Comparison of ENCODE assay signal across 17 mouse cellular contexts in the genomic region with DNA sequence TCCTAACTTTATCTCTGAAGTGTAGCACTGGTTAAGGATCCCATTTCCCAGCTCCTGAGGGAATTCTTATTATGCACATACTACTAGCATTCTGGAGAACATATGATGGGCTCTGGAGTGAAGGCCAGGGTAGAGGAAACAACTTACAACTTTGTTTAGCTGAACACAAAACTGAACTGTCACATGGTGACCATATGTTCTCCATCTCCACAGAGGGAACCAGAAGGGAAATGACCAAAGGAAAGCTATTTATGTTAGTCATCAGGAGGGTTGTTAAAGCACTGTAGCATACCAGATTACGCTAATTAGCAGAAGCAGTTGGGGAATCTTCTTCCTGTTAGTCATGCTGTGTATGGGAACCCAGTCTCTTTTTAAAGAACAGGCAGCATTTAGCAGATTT.
DNase-seq lines count a peak whose midpoint lies in the region; ATAC-seq and TF ChIP-seq lines count a peak whose summit lies in the region.
"Had no signal": no experiment of that assay in that cellular context is flagged by ENCODE, and none has a peak within 500 bp of the region (broad histone marks: within the 10 kb centered on the region; RNA-seq: fewer than 3 reads in every experiment).

No protein-coding gene starts in this region.

- no peaks in the 10 kb centered on the region for H3K4me1 ChIP-seq in intestine, embryonic 15.5 days (replicated peaks)
- no peaks in the 10 kb centered on the region for H3K4me1 ChIP-seq in intestine, postnatal 0 days (replicated peaks; ENCODE audit: control insufficient read depth, insufficient read depth, low read length)
- H3K4me1 ChIP-seq in limb, embryonic 12.5 days (replicated peaks), result peaks cover 7% of the 10 kb centered on the region; the same call in 1 of the 2 replicates
- H3K4me1 ChIP-seq: heart, embryonic 15.5 days; hindbrain, embryonic 15.5 days; midbrain, embryonic 13.5 days; neural tube, embryonic 15.5 days had no signal

- H3K9me3 ChIP-seq in intestine, embryonic 15.5 days, result no peaks in the 10 kb centered on the region
- no peaks in the 10 kb centered on the region for H3K9me3 ChIP-seq in intestine, postnatal 0 days (ENCODE audit: control insufficient read depth)
- H3K9me3 ChIP-seq in limb, embryonic 12.5 days, result no peaks in the 10 kb centered on the region
- H3K9me3 ChIP-seq: heart, embryonic 15.5 days; hindbrain, embryonic 15.5 days; midbrain, embryonic 13.5 days; neural tube, embryonic 15.5 days had no signal

- H3ac ChIP-seq in C2C12 (ENCODE audit: control insufficient read depth, insufficient read length, low read depth), result no peak overlapping the region

- no peaks in the 10 kb centered on the region for H3K27me3 ChIP-seq in intestine, embryonic 15.5 days (replicated peaks)
- H3K27me3 ChIP-seq in intestine, postnatal 0 days (replicated peaks; ENCODE audit: control insufficient read depth, insufficient read depth, low read length), result no peaks in the 10 kb centered on the region
- H3K27me3 ChIP-seq in C2C12 (ENCODE audit: control insufficient read depth, insufficient read depth, insufficient read length), result no peaks in the 10 kb centered on the region
- no peaks in the 10 kb centered on the region for H3K27me3 ChIP-seq in limb, embryonic 12.5 days
- H3K27me3 ChIP-seq: CH12.LX; heart, embryonic 15.5 days; hindbrain, embryonic 15.5 days; midbrain, embryonic 13.5 days; neural tube, embryonic 15.5 days had no signal

- WGBS in intestine, embryonic 15.5 days, result 55% methylated on average over 1 of the region's 1 CpGs
- 45% methylated on average over 1 of the region's 1 CpGs for whole genome bisulfite sequencing in intestine, postnatal 0 days
- 23% methylated on average over 1 of the region's 1 CpGs for WGBS in limb, embryonic 12.5 days

- peak; percentile 47 for ATAC-seq in intestine, embryonic 15.5 days
- ATAC-seq in intestine, postnatal 0 days, result no peak
- 0 out of 2 replicates have a peak, but pooled peaks have one; percentile 37 for ATAC-seq in limb, embryonic 12.5 days (ENCODE audit: insufficient number of reproducible peaks, insufficient read depth, low FRiP score, low TSS enrichment, low read depth)
- ATAC-seq: midbrain, embryonic 13.5 days had no signal

- peak; percentile 52 for DNase-seq in embryo, embryonic 10 days (ENCODE audit: low spot score)
- DNase-seq in cerebellum, postnatal 36 days, result no peak
- no peak for DNase-seq in heart, adult 11 months
- DNase-seq: adrenal gland, adult 8-10 months; cerebellum, postnatal 14 days; gastrocnemius, postnatal 14 days; kidney, postnatal 14 days; lung, postnatal 10 days had no signal

- H3K79me2 ChIP-seq in C2C12 (ENCODE audit: control insufficient read depth, insufficient read depth), result peaks cover 17% of the 10 kb centered on the region

- no peak overlapping the region for H3K4me2 ChIP-seq in intestine, embryonic 15.5 days (replicated peaks)
- no peak overlapping the region for H3K4me2 ChIP-seq in intestine, postnatal 0 days (replicated peaks; ENCODE audit: low read depth)
- no peak overlapping the region for H3K4me2 ChIP-seq in limb, embryonic 12.5 days
- H3K4me2 ChIP-seq: heart, embryonic 15.5 days; hindbrain, embryonic 15.5 days; midbrain, embryonic 13.5 days; neural tube, embryonic 15.5 days had no signal

- H3K79me3 ChIP-seq in C2C12 (ENCODE audit: low read depth), result peaks cover 12% of the 10 kb centered on the region

- H3K27ac ChIP-seq in intestine, embryonic 15.5 days, result no peak overlapping the region
- H3K27ac ChIP-seq in intestine, postnatal 0 days (ENCODE audit: low read depth, low read length), result no peak overlapping the region
- H3K27ac ChIP-seq in limb, embryonic 12.5 days, result no peak overlapping the region
- H3K27ac ChIP-seq: heart, embryonic 15.5 days; hindbrain, embryonic 15.5 days; midbrain, embryonic 13.5 days; neural tube, embryonic 15.5 days had no signal

- H3K36me3 ChIP-seq in intestine, embryonic 15.5 days, result no peaks in the 10 kb centered on the region
- no peaks in the 10 kb centered on the region for H3K36me3 ChIP-seq in intestine, postnatal 0 days (ENCODE audit: control insufficient read depth, insufficient read depth)
- no peaks in the 10 kb centered on the region for H3K36me3 ChIP-seq in C2C12 (ENCODE audit: control insufficient read depth, insufficient read depth)
- no peaks in the 10 kb centered on the region for H3K36me3 ChIP-seq in limb, embryonic 12.5 days
- H3K36me3 ChIP-seq: heart, embryonic 15.5 days; hindbrain, embryonic 15.5 days; midbrain, embryonic 13.5 days; neural tube, embryonic 15.5 days had no signal

- H3K4me3 ChIP-seq in intestine, embryonic 15.5 days (replicated peaks), result no peak overlapping the region
- no peak overlapping the region for H3K4me3 ChIP-seq in intestine, postnatal 0 days (ENCODE audit: low read depth, low read length)
- H3K4me3 ChIP-seq in C2C12 (ENCODE audit: insufficient read depth, poor library complexity, severe bottlenecking), result no peak overlapping the region
- H3K4me3 ChIP-seq in limb, embryonic 12.5 days (replicated peaks), result no peak overlapping the region
- H3K4me3 ChIP-seq: heart, embryonic 15.5 days; hindbrain, embryonic 15.5 days; midbrain, embryonic 13.5 days; neural tube, embryonic 15.5 days had no signal

- H3K9ac ChIP-seq in intestine, embryonic 15.5 days, result no peak overlapping the region
- H3K9ac ChIP-seq in intestine, postnatal 0 days (ENCODE audit: low read depth, low read length), result no peak overlapping the region
- no peak overlapping the region for H3K9ac ChIP-seq in limb, embryonic 12.5 days (replicated peaks)
- H3K9ac ChIP-seq: heart, embryonic 15.5 days; hindbrain, embryonic 15.5 days; midbrain, embryonic 13.5 days; neural tube, embryonic 15.5 days had no signal

- TF ChIP-seq CTCF in intestine, postnatal 0 days (IDR thresholded peaks at IDR 0.05; ENCODE audit: low read depth), result no peak
- no peak for TF ChIP-seq CTCF in C2C12 (IDR thresholded peaks at IDR 0.05; ENCODE audit: control insufficient read depth, insufficient read depth, insufficient read length)

TF ChIP-seq in C2C12, 6 proteins besides CTCF, POLR2A, EP300 and RAD21:
- TF ChIP-seq MYOG (IDR thresholded peaks at IDR 0.05; ENCODE audit: control insufficient read depth, extremely low read depth, insufficient read length), result no peak
- TF ChIP-seq CEBPB (IDR thresholded peaks at IDR 0.05; ENCODE audit: low read depth), result no peak
- TF ChIP-seq MYOD1 (IDR thresholded peaks at IDR 0.05; ENCODE audit: control insufficient read depth, insufficient read length, low read depth), result peak; percentile 36
- peak; percentile 3 for TF ChIP-seq FOSL1 (IDR thresholded peaks at IDR 0.05; ENCODE audit: insufficient read depth, low read length, poor library complexity, severe bottlenecking)
- TF ChIP-seq USF1 (IDR thresholded peaks at IDR 0.05; ENCODE audit: low read depth), result peak; percentile 60
- peak; percentile 80 for TF ChIP-seq MAX (IDR thresholded peaks at IDR 0.05)
